Mouse (Mus musculus): Measurements from ENCODE around the gene Rere. TPM values are rescaled to one million over a fixed set of nuclear protein-coding genes. Genes with fewer than 3 reads are reported as not detected.
A peak's percentile ranks its signal among the peaks of the same experiment; 100 is the strongest.

Gene Rere
- total RNA-seq, 2 experiments from 2014 or later = 51.5 to 52.0 TPM

GRCm38 (mm10) chr4:150374651-150375447, 93.4 kb downstream of the Rere start:
- DNase-seq = no peak
- intact Hi-C loops (cut with DNase I) = loop anchor here (5.0 kb wide), 1 partner anchor 192 kb away; no protein-coding TSS in a partner anchor

- intact Hi-C loops (cut with DNase I) = no loop called here
- DNase-seq = no peak
Measured at GRCm38 (mm10) chr4:150375448-150375935, 94.0 kb downstream of the Rere start.

- intact Hi-C loops (cut with DNase I) = no loop called here
- DNase-seq = no peak
Measured at GRCm38 (mm10) chr4:150379313-150379712, 97.9 kb downstream of the Rere start.

GRCm38 (mm10) chr4:150379772-150380171, 98.3 kb downstream of the Rere start:
- no peak for DNase-seq
- intact Hi-C loops (cut with DNase I) = loop anchor here (2.0 kb wide), 1 partner anchor 17 kb away; no protein-coding TSS in a partner anchor

GRCm38 (mm10) chr4:150380273-150380672, 98.8 kb downstream of the Rere start:
- intact Hi-C loops (cut with DNase I) = loop anchor here (2.0 kb wide), 1 partner anchor 17 kb away; no protein-coding TSS in a partner anchor
- no peak for DNase-seq

- DNase-seq = no peak
- intact Hi-C loops (cut with DNase I) = no loop called here
Measured at GRCm38 (mm10) chr4:150382504-150382903, 101.1 kb downstream of the Rere start.

- no peak for DNase-seq
- intact Hi-C loops (cut with DNase I) = no loop called here
Measured at GRCm38 (mm10) chr4:150384405-150384804, 103.0 kb downstream of the Rere start.

GRCm38 (mm10) chr4:150384899-150385298, 103.5 kb downstream of the Rere start:
- no peak for DNase-seq

GRCm38 (mm10) chr4:150388518-150388917, 107.1 kb downstream of the Rere start:
- intact Hi-C loops (cut with DNase I) = no loop called here
- DNase-seq = no peak

More at GRCm38 (mm10) chr4:150384899-150385298, 103.5 kb downstream of the Rere start:
- intact Hi-C loops (cut with DNase I) = no loop called here

GRCm38 (mm10) chr4:150393607-150394006, 112.2 kb downstream of the Rere start:
- intact Hi-C loops (cut with DNase I) = no loop called here
- DNase-seq = no peak

- intact Hi-C loops (cut with DNase I) = no loop called here
- no peak for DNase-seq
Measured at GRCm38 (mm10) chr4:150394091-150394490, 112.6 kb downstream of the Rere start.

- intact Hi-C loops (cut with DNase I) = loop anchor here (2.0 kb wide), 1 partner anchor 16 kb away; no protein-coding TSS in a partner anchor
- no peak for DNase-seq
Measured at GRCm38 (mm10) chr4:150396339-150396738, 114.9 kb downstream of the Rere start.

- DNase-seq = no peak
- intact Hi-C loops (cut with DNase I) = loop anchor here (2.0 kb wide), 1 partner anchor 16 kb away; no protein-coding TSS in a partner anchor
Measured at GRCm38 (mm10) chr4:150396826-150397620, 115.6 kb downstream of the Rere start.

GRCm38 (mm10) chr4:150399032-150399431, 117.6 kb downstream of the Rere start:
- intact Hi-C loops (cut with DNase I) = no loop called here
- DNase-seq = no peak

GRCm38 (mm10) chr4:150401830-150402607, 120.6 kb downstream of the Rere start:
- intact Hi-C loops (cut with DNase I) = loop anchor here (2.0 kb wide), 1 partner anchor 29 kb away; no protein-coding TSS in a partner anchor

GRCm38 (mm10) chr4:150402608-150402985, 121.2 kb downstream of the Rere start:
- intact Hi-C loops (cut with DNase I) = loop anchor here (2.0 kb wide), 1 partner anchor 30 kb away; no protein-coding TSS in a partner anchor
- DNase-seq = no peak

More at GRCm38 (mm10) chr4:150401830-150402607, 120.6 kb downstream of the Rere start:
- peak in 1 of 2 experiments; percentile 17 for DNase-seq

GRCm38 (mm10) chr4:150403941-150404340, 122.5 kb downstream of the Rere start:
- intact Hi-C loops (cut with DNase I) = loop anchor here (2.0 kb wide), 1 partner anchor 31 kb away; no protein-coding TSS in a partner anchor
- peak in 1 of 2 experiments; percentile 31 for DNase-seq

- intact Hi-C loops (cut with DNase I) = no loop called here
Measured at GRCm38 (mm10) chr4:150404583-150404982, 123.1 kb downstream of the Rere start.

GRCm38 (mm10) chr4:150405786-150406185, 124.3 kb downstream of the Rere start:
- intact Hi-C loops (cut with DNase I) = loop anchor here (5.0 kb wide), 1 partner anchor 57 kb away; no protein-coding TSS in a partner anchor
- DNase-seq = no peak

More at GRCm38 (mm10) chr4:150404583-150404982, 123.1 kb downstream of the Rere start:
- no peak for DNase-seq

- DNase-seq = no peak
- intact Hi-C loops (cut with DNase I) = loop anchor here (5.0 kb wide), 1 partner anchor 56 kb away; no protein-coding TSS in a partner anchor
Measured at GRCm38 (mm10) chr4:150406320-150406719, 124.9 kb downstream of the Rere start.
